Mouse (Mus musculus) limb, embryonic 11.5 days (tissue): ENCODE results near the gene Cul9. TPM values are rescaled to one million over a fixed set of nuclear protein-coding genes. Genes with fewer than 3 reads are reported as not detected.
A peak's percentile ranks its signal among the peaks of the same experiment; 100 is the strongest.

Experiments
- ATAC-seq: fragments of 200-750 bp; cut with Nextera tagmentation; 2 replicates; pipeline ENCODE4 v1.8.0; 2017; ENCODE audit warnings: low read depth; ENCODE audit not compliant: insufficient number of reproducible peaks, low FRiP score, low TSS enrichment
- DNase-seq: peaks from one replicate; pipeline ENCODE4 v3.0.0-alpha.2; 2015; ENCODE audit warnings: low spot score
- H3K27ac ChIP-seq: fragments of 300-500 bp; sonication (generic); replicated peaks from 2 replicates; pipeline ENCODE4 v1.5.1; 2014; ENCODE audit warnings: low read depth, mild to moderate bottlenecking, low read length
- H3K27me3 ChIP-seq: fragments of 300-500 bp; sonication (generic); 2 replicates; pipeline ENCODE4 v1.6.1; 2014; ENCODE audit warnings: mild to moderate bottlenecking, low read length, mixed read lengths; ENCODE audit not compliant: control insufficient read depth, insufficient read depth
- H3K36me3 ChIP-seq: fragments of 300-500 bp; sonication (generic); 2 replicates; pipeline ENCODE4 v1.6.1; 2014; ENCODE audit warnings: mild to moderate bottlenecking, low read length, moderate library complexity, mixed read lengths; ENCODE audit not compliant: control insufficient read depth, insufficient read depth
- H3K4me1 ChIP-seq: fragments of 300-500 bp; sonication (generic); 2 replicates; pipeline ENCODE4 v1.6.1; 2014; ENCODE audit warnings: low read length, mixed read lengths; ENCODE audit not compliant: control insufficient read depth, insufficient read depth
- H3K4me2 ChIP-seq: fragments of 300-500 bp; sonication (generic); 2 replicates; pipeline ENCODE4 v1.6.1; 2014; ENCODE audit warnings: low read depth, mild to moderate bottlenecking, moderate library complexity; ENCODE audit not compliant: severe bottlenecking
- H3K4me3 ChIP-seq: fragments of 300-500 bp; sonication (generic); 2 replicates; pipeline ENCODE4 v1.5.1; 2014; ENCODE audit warnings: low read depth, low read length
- H3K9ac ChIP-seq: fragments of 300-500 bp; sonication (generic); 2 replicates; pipeline ENCODE4 v1.6.1; 2014; ENCODE audit warnings: mild to moderate bottlenecking, low read length
- H3K9me3 ChIP-seq: fragments of 300-500 bp; sonication (generic); 2 replicates; pipeline ENCODE4 v1.6.1; 2016; ENCODE audit warnings: low read length; ENCODE audit not compliant: control insufficient read depth
- WGBS: fragments of 180-500 bp; shearing (Covaris S2); extraction: QIAGEN DNeasy Blood & Tissue Kit; methylation state at CpG from one replicate; pipeline ENCODE4 v1.1.7; 2014; 5-methylcytosine and 5-hydroxymethylcytosine counted together
- polyA plus RNA-seq: library from polyadenylated mRNA; unstranded; fragments of >200 nt; fragmentation: Nextera tagmentation; extraction: Ambion mirVana; gene quantifications from 2 replicates; pipeline ENCODE4 v1.2.1, GENCODE M21; 2014

Cul9 gene
- polyA plus RNA-seq, 1 experiment from 2014 or later, result 3.9 TPM

DNA sequence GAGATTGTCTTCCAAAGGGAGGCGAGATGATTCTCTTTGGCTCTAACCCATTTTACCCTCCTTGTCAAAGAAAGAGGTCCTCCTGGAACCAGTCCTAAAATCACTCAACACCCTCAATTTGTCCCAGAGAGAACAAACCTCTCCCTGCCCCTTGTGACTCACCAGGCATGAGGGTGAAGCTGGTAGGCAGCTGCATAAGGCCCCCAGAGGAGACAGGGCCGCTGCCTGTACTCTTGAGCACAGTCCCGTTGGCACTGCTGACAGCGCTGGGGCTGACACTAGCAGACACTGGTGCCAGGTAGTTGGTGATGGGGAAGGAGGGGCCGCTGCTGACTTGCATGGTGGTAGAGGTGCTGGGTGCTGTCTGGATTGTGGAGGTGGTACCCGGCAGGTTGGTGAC, 5.2 kb upstream of the Cul9 start:
- ATAC-seq (no peak), DNase-seq (no peak)
- WGBS, result 97% methylated on average over 6 of the region's 6 CpGs
- peaks cover 44% of the 10 kb centered on the region for H3K4me1 ChIP-seq
- no peaks in the 10 kb centered on the region for H3K9me3 ChIP-seq
- no peaks in the 10 kb centered on the region for H3K27me3 ChIP-seq
- no peak overlapping the region for H3K9ac ChIP-seq
- peaks cover 21% of the 10 kb centered on the region for H3K36me3 ChIP-seq
- H3K4me2 ChIP-seq, result no peak overlapping the region
- H3K27ac ChIP-seq, result no peak overlapping the region
- H3K4me3 ChIP-seq, result no peak overlapping the region

DNA sequence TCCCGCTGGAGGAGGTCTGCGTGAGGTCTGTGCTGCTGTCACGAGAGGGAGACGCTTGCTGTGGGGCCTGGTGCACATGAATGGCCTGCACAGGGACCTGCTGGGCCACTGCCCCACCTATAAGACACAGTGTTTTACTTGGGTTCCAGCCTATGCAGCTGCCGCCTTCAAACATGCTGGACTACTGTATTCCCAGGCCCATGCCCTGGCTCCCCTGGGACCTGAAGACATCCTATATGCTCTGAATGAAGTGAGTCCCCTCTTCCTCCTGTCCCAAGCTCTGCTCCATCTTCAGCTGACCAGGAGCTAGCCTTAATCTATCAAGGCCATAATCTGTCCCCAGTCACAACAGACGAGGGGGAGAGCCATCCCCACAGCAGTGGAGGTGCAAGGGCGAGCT, 4.7 kb upstream of the Cul9 start:
- H3K9ac ChIP-seq, result no peak overlapping the region
- no peaks in the 10 kb centered on the region for H3K9me3 ChIP-seq
- no peak overlapping the region for H3K4me2 ChIP-seq
- H3K4me3 ChIP-seq, result no peak overlapping the region
- H3K4me1 ChIP-seq, result peaks cover 45% of the 10 kb centered on the region
- no peak for DNase-seq
- H3K27me3 ChIP-seq, result no peaks in the 10 kb centered on the region
- ATAC-seq, result no peak
- WGBS, result 94% methylated on average over 7 of the region's 7 CpGs
- H3K27ac ChIP-seq, result no peak overlapping the region
- peaks cover 21% of the 10 kb centered on the region for H3K36me3 ChIP-seq

DNA sequence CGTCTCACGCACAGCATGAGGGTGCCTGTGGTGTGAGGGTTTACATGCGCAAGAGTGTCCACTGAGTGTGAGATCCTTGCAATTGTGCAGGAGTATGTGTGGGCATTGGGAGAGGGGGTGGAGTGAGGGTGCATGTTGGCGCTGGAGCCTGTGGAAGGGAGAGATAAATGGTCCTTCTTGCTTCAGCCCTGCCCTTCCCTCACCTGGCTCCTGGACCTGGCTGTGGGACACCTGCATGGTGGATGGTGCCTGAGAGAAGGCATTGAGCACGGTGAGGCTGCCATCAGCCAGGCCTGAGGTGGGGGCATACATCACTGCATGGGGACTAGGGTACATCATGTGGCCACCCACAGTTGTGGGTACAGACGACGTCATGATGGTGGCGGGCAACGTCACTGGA, 3.5 kb upstream of the Cul9 start:
- H3K27ac ChIP-seq, result no peak overlapping the region
- H3K9ac ChIP-seq, result no peak overlapping the region
- peaks cover 21% of the 10 kb centered on the region for H3K36me3 ChIP-seq
- ATAC-seq, result no peak
- WGBS, result 91% methylated on average over 9 of the region's 9 CpGs
- H3K4me3 ChIP-seq, result no peak overlapping the region
- H3K27me3 ChIP-seq, result no peaks in the 10 kb centered on the region
- H3K9me3 ChIP-seq, result no peaks in the 10 kb centered on the region
- no peak overlapping the region for H3K4me2 ChIP-seq
- no peak for DNase-seq
- H3K4me1 ChIP-seq, result peaks cover 43% of the 10 kb centered on the region

DNA sequence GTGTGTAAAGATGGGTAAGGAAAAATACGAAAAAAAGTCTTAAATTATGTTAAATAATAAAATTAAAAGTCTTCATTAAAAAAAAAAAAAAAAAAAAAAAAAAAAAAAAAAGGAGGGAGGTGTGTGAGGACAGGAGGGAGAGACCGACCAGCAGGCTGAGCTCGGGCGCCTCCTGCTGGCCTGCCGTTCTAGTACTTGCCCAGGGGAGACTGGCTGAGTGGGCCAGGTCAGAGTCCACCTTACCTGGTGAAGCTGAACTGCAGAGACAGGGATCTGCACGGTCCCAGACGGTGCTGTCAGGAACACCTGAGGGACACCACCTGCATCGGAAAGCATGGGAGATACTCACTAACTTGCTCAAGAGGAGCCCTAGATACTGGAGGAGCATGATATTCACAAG, 3.0 kb upstream of the Cul9 start:
- Histone ChIP-seq H3K4me2 (no peak overlapping the region), H3K4me1 (peaks cover 39% of the 10 kb centered on the region), H3K9ac (no peak overlapping the region), H3K27me3 (no peaks in the 10 kb centered on the region), H3K9me3 (no peaks in the 10 kb centered on the region), H3K36me3 (peaks cover 21% of the 10 kb centered on the region), H3K4me3 (no peak overlapping the region; the same call in 1 of the 2 replicates), H3K27ac (no peak overlapping the region)
- ATAC-seq, result no peak
- WGBS, result 25% methylated on average over 8 of the region's 8 CpGs
- DNase-seq, result peak; percentile 84

DNA sequence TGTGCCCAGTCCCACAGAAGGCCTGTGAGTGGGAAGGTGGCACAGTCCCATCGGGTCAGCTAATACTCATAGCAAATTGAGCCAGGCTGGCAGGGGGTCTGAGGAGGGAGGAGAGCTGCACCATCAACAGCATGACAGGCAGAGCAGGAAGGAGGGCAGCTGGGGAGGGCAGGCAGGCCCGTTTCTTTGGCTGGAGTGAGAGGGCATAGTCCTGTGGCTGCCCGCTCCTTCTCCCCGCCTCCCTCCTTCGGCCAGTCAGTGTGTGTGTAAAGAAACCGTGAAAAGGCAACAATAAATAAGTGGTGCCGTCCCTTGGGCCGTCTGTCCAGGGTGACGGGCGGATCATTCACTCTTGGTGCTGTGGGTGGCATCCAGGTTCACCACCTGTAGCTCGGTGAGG, 2.6 kb upstream of the Cul9 start:
- H3K4me1 ChIP-seq, result peaks cover 34% of the 10 kb centered on the region
- peaks cover 21% of the 10 kb centered on the region for H3K36me3 ChIP-seq
- no peaks in the 10 kb centered on the region for H3K9me3 ChIP-seq
- H3K27me3 ChIP-seq, result no peaks in the 10 kb centered on the region
- WGBS, result 64% methylated on average over 11 of the region's 11 CpGs
- H3K9ac ChIP-seq, result no peak overlapping the region
- ATAC-seq, result no peak
- no peak for DNase-seq
- peak overlapping the region; percentile 1; the same call in 1 of the 2 replicates for H3K4me3 ChIP-seq
- H3K27ac ChIP-seq, result no peak overlapping the region
- H3K4me2 ChIP-seq, result no peak overlapping the region

DNA sequence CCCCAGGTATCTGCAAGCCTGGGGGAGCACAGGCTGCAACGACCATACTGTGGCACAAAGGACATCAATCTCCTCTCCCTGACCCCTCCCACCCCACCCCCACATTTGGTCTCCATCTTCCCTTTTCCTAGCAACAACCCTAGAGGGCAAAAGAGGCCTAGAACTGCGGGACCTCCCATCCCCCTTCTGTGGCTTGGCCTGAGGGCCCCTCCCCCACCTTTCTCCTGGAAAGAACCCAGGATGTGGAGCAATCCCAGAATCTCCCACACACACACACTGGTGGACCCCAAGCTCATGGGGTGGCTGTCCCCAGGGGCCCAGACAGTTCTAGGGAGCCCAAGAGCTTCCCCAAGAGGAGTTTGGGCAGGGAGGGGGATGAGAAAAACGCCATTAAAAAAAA, 1.7 kb upstream of the Cul9 start:
- 21% methylated on average over 3 of the region's 3 CpGs for WGBS
- H3K36me3 ChIP-seq, result peaks cover 21% of the 10 kb centered on the region

DNA sequence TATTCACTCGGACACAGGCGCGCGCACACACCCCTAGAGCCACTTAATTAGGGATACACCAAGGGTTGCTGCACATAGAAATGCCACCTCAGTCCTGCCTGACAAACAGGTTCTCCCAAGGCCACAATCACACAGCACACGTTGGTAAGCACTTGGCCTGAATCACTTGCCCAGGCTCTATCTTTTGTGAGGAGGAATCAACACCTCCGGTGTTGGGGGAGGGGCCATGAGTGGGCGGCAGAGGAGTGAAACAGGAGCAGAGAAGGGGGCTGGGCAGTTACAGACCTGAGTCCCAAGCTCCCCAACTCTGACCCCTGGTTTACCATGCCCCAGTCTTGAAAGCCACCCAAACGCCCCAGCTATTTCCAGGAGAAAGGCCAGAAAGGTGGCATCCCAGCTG, 807 bp upstream of the Cul9 start:
- peak overlapping the region; percentile 46 for H3K4me3 ChIP-seq
- peaks cover 20% of the 10 kb centered on the region for H3K36me3 ChIP-seq
- peak overlapping the region; percentile 53; the same call in 1 of the 2 replicates for H3K4me2 ChIP-seq
- ATAC-seq, result no peak
- H3K27me3 ChIP-seq, result no peaks in the 10 kb centered on the region
- no peaks in the 10 kb centered on the region for H3K9me3 ChIP-seq
- no peak for DNase-seq
- H3K9ac ChIP-seq, result no peak overlapping the region
- peaks cover 22% of the 10 kb centered on the region for H3K4me1 ChIP-seq
- 8% methylated on average over 8 of the region's 8 CpGs for WGBS
- no peak overlapping the region for H3K27ac ChIP-seq

More for the DNA sequence above, 1.7 kb upstream of the Cul9 start:
- no peak overlapping the region for H3K9ac ChIP-seq
- no peak for DNase-seq
- peaks cover 26% of the 10 kb centered on the region for H3K4me1 ChIP-seq
- H3K9me3 ChIP-seq, result no peaks in the 10 kb centered on the region
- H3K4me2 ChIP-seq, result no peak overlapping the region
- no peak overlapping the region for H3K4me3 ChIP-seq
- no peak for ATAC-seq
- H3K27ac ChIP-seq, result no peak overlapping the region
- H3K27me3 ChIP-seq, result no peaks in the 10 kb centered on the region

DNA sequence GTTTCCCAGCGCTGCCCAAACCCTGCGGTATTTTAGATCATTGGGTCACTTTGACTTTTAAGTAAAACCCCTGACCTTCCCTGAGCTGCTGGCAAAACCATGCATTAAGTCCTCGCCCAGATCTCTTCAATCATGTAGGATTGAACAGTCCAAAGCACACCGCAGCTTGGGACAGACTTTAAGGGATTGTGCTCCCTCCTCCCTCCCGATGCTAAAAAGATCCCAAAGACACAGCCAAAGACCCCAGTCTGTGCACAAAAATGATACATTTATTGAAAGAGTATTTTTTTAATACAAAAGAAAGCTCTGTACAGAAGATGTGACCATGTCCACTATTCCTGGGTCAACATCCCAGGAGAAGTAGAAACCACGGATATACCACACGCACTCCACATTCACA, 403 bp upstream of the Cul9 start:
- DNase-seq, result no peak
- no peaks in the 10 kb centered on the region for H3K9me3 ChIP-seq
- WGBS, result 4% methylated on average over 7 of the region's 7 CpGs
- no peaks in the 10 kb centered on the region for H3K27me3 ChIP-seq
- H3K4me2 ChIP-seq, result peak overlapping the region; percentile 53
- ATAC-seq, result no peak
- peak overlapping the region; percentile 32; the same call in 1 of the 2 replicates for H3K9ac ChIP-seq
- H3K27ac ChIP-seq, result no peak overlapping the region
- peak overlapping the region; percentile 46 for H3K4me3 ChIP-seq
- peaks cover 17% of the 10 kb centered on the region for H3K36me3 ChIP-seq
- peaks cover 22% of the 10 kb centered on the region for H3K4me1 ChIP-seq

DNA sequence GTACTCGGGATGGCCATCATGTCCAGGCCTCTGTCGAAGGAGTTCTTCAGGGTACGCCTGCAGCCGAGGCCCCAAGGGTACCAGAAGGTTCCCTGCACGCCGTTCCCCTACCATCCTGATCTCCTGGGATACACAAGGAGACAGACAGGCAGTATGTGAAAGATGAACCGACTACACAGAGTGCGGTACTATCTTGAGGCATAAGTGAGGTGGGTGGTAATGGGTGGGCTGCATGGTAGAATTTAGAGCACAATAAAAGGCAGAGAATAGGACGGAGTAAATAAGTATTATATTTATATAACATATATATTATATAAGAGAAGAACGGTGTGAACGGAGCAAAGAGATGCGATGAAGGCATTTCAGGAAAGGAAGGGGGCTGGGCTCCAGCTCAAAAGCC, 2.5 kb downstream of the Cul9 start:
- H3K9ac ChIP-seq, result 0 out of 2 replicates have a peak overlapping the region, but pooled peaks have one; percentile 7
- 92% methylated on average over 12 of the region's 12 CpGs for WGBS
- ATAC-seq (no peak), DNase-seq (no peak)
- peaks cover 20% of the 10 kb centered on the region for H3K4me1 ChIP-seq
- H3K36me3 ChIP-seq, result peaks cover 4% of the 10 kb centered on the region
- H3K27me3 ChIP-seq, result no peaks in the 10 kb centered on the region
- H3K9me3 ChIP-seq, result no peaks in the 10 kb centered on the region
- no peak overlapping the region for H3K27ac ChIP-seq
- no peak overlapping the region for H3K4me3 ChIP-seq
- no peak overlapping the region for H3K4me2 ChIP-seq
